Mouse (Mus musculus) hindbrain, embryonic 15.5 days (tissue): ENCODE results near the gene Dek. TPM values are rescaled to one million over a fixed set of nuclear protein-coding genes. Genes with fewer than 3 reads are reported as not detected.

Experiments
- ATAC-seq: fragments of 200-750 bp; cut with Nextera tagmentation; 2 replicates; pipeline ENCODE4 v1.8.0; 2017; ENCODE audit warnings: low read depth, moderate number of reproducible peaks, moderate TSS enrichment; ENCODE audit not compliant: low FRiP score
- H3K27ac ChIP-seq: fragments of 300-500 bp; sonication (generic); replicated peaks from 2 replicates; pipeline ENCODE4 v1.5.1; 2015; ENCODE audit warnings: mild to moderate bottlenecking, inconsistent platforms
- H3K27me3 ChIP-seq: fragments of 300-500 bp; sonication (generic); 2 replicates; pipeline ENCODE4 v1.6.1; 2015; ENCODE audit warnings: control low read depth, inconsistent platforms
- H3K36me3 ChIP-seq: fragments of 300-500 bp; sonication (generic); 2 replicates; pipeline ENCODE4 v1.6.1; 2015; ENCODE audit warnings: control low read depth, inconsistent platforms
- H3K4me1 ChIP-seq: fragments of 300-500 bp; sonication (generic); replicated peaks from 2 replicates; pipeline ENCODE4 v1.6.1; 2015; ENCODE audit warnings: control low read depth, inconsistent platforms
- H3K4me2 ChIP-seq: fragments of 300-500 bp; sonication (generic); 2 replicates; pipeline ENCODE4 v1.6.1; 2015; ENCODE audit warnings: moderate library complexity, mild to moderate bottlenecking, inconsistent platforms
- H3K4me3 ChIP-seq: fragments of 300-500 bp; sonication (generic); 2 replicates; pipeline ENCODE4 v1.5.1; 2015; ENCODE audit warnings: mild to moderate bottlenecking, inconsistent platforms
- H3K9ac ChIP-seq: fragments of 300-500 bp; sonication (generic); 2 replicates; pipeline ENCODE4 v1.6.1; 2015; ENCODE audit warnings: inconsistent platforms
- H3K9me3 ChIP-seq: fragments of 300-500 bp; sonication (generic); 2 replicates; pipeline ENCODE4 v1.6.1; 2016; ENCODE audit warnings: control low read depth, inconsistent platforms
- WGBS: fragments of 180-500 bp; shearing (Covaris S2); methylation state at CpG from one replicate; pipeline ENCODE4 v1.1.7; 2015; 5-methylcytosine and 5-hydroxymethylcytosine counted together
- polyA plus RNA-seq: library from polyadenylated mRNA; unstranded; fragments of >200 nt; fragmentation: Nextera tagmentation; extraction: Ambion mirVana; gene quantifications from 2 replicates; pipeline ENCODE4 v1.2.1, GENCODE M21; 2015

The Dek gene
- 116 and 138 TPM in 2 replicates for polyA plus RNA-seq

DNA sequence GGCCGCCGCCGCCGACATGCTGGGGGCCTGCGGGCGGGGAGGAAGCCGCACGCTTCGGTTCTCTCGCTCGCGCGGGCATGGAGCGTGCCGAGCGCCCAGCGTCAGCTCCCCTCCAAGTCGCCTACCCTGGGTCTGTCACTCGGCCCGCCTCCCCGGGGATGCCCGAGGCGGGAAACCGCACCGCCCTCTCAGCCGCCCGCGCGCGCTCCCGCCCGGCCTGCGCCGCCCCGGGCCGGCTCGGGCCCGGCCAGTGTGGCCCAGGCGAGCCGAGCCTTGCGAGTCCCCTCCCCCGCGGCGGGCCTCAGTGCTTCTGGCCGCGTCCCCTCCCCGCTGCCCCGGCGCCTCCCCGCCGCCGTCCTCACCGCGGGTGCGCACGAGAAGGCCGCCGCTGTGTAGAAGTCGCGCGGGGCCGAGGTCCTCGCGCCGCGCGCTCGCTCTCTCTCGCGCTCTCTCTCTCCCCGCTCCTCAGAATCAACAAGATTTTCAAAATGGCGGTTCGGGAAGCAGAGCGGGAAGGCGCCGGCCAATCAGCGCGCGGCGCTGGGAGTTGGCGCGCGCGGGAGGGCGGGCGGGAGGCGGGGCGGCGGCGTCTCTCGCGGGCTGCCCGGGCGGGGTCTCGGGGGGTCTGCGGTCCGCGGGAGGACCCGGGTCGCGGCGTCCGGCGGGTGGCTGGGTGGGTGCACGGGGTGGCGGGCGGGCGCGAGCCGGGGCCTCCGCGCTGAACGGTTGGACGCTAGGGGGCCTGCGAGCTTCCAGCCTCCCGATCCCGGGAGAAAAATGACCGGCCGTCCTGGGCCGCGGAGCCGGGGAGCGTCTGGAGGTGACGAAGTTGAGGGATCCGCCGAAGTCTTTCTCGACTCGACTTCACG, at the start of gene Dek:
Gene Dek, minus strand, starts transcription at position 491 of the 869 bp plus-strand sequence.
- WGBS = under 1% methylated on average over 109 of the region's 129 CpGs
- peak within 1 kb of the TSS; percentile 79 for H3K9ac ChIP-seq
- H3K4me2 ChIP-seq = peak within 1 kb of the TSS; percentile 59
- H3K27ac ChIP-seq = peak within 1 kb of the TSS; percentile 98
- no peaks in the 10 kb centered on the region for H3K27me3 ChIP-seq
- H3K9me3 ChIP-seq = no peaks in the 10 kb centered on the region
- ATAC-seq = peak; percentile 95
- H3K36me3 ChIP-seq = 0 out of 2 replicates have a peak, but pooled peaks cover 3% of the 10 kb centered on the region
- H3K4me1 ChIP-seq = peaks cover 21% of the 10 kb centered on the region
- H3K4me3 ChIP-seq = peak within 1 kb of the TSS; percentile 90

DNA sequence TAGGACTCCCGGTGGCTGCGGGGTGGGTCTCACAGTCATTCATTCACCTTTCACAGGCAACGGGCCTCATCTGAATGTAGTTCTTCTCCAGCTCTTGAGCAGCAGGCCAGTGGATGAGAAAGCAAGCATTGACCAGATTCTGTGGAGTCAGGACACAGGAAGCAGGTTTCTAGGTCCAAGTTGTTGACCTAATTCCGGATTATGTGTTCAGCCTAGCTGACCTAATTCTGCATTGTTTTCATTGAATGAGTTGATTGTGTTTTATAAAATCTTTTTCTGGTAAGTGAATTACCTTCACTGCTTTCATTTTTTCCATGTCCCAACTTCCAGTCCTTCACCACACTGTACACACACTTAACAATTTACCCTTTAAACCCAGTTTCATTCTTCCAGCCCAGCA, 48.9 kb upstream of the Dek start:
- WGBS = 71% methylated on average over 4 of the region's 4 CpGs
- ATAC-seq = no peak
- H3K4me2 ChIP-seq = no peak overlapping the region

DNA sequence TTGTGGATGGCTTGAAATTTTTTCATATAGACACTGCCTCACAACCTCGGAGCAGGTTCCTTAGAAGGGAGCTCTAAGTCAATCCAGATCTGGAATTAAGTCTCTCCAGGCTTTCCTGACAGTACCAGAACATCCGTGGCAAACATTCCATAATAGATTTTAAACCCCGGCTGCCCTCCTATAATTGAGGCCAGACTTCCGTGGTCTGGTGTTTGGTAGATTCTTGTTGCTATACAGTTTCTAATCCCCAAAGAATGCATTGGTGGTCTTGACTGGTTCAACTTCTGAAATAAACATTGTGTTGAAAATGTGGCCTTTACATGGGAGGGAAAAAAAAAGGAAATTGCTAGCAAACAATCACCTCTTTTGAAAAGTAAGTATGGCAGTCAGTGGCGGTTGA, 47.2 kb upstream of the Dek start:
- WGBS = 78% methylated on average over 5 of the region's 5 CpGs
- Histone ChIP-seq H3K27me3 (no peaks in the 10 kb centered on the region), H3K4me2 (no peak overlapping the region), H3K36me3 (no peaks in the 10 kb centered on the region), H3K27ac (no peak overlapping the region), H3K4me3 (no peak overlapping the region), H3K9ac (no peak overlapping the region), H3K4me1 (no peaks in the 10 kb centered on the region), H3K9me3 (no peaks in the 10 kb centered on the region)
- ATAC-seq = no peak

More for the DNA sequence above, 48.9 kb upstream of the Dek start:
- Histone ChIP-seq H3K27me3 (no peaks in the 10 kb centered on the region), H3K4me3 (no peak overlapping the region), H3K4me1 (no peaks in the 10 kb centered on the region), H3K9me3 (no peaks in the 10 kb centered on the region), H3K9ac (no peak overlapping the region), H3K27ac (no peak overlapping the region), H3K36me3 (no peaks in the 10 kb centered on the region)

- no peak overlapping the region for H3K4me3 ChIP-seq
- 34% methylated on average over 7 of the region's 7 CpGs for WGBS
- H3K9ac ChIP-seq = no peak overlapping the region
- no peak overlapping the region for H3K27ac ChIP-seq
- no peaks in the 10 kb centered on the region for H3K4me1 ChIP-seq
- no peak overlapping the region for H3K4me2 ChIP-seq
- H3K9me3 ChIP-seq = no peaks in the 10 kb centered on the region
- no peaks in the 10 kb centered on the region for H3K36me3 ChIP-seq
- peak; percentile 66; the same call in 1 of the 2 replicates for ATAC-seq
- no peaks in the 10 kb centered on the region for H3K27me3 ChIP-seq
Observed at GRCm38 (mm10) chr13:47152390-47152789, 46.4 kb upstream of the Dek start.

GRCm38 (mm10) chr13:47151060-47151459, 45.1 kb upstream of the Dek start:
- 92% methylated on average over 14 of the region's 14 CpGs for WGBS

GRCm38 (mm10) chr13:47149993-47150392, 44.0 kb upstream of the Dek start:
- WGBS = 95% methylated on average over 10 of the region's 10 CpGs
- H3K9ac ChIP-seq = no peak overlapping the region
- H3K9me3 ChIP-seq = no peaks in the 10 kb centered on the region
- H3K27ac ChIP-seq = no peak overlapping the region
- no peaks in the 10 kb centered on the region for H3K36me3 ChIP-seq
- ATAC-seq = no peak
- H3K4me3 ChIP-seq = no peak overlapping the region
- no peaks in the 10 kb centered on the region for H3K27me3 ChIP-seq
- H3K4me1 ChIP-seq = no peaks in the 10 kb centered on the region
- no peak overlapping the region for H3K4me2 ChIP-seq

More at GRCm38 (mm10) chr13:47151060-47151459, 45.1 kb upstream of the Dek start:
- H3K4me2 ChIP-seq = no peak overlapping the region
- H3K4me3 ChIP-seq = no peak overlapping the region
- H3K4me1 ChIP-seq = no peaks in the 10 kb centered on the region
- no peak overlapping the region for H3K9ac ChIP-seq
- H3K36me3 ChIP-seq = no peaks in the 10 kb centered on the region
- H3K27ac ChIP-seq = no peak overlapping the region
- H3K9me3 ChIP-seq = no peaks in the 10 kb centered on the region
- ATAC-seq = no peak
- no peaks in the 10 kb centered on the region for H3K27me3 ChIP-seq

DNA sequence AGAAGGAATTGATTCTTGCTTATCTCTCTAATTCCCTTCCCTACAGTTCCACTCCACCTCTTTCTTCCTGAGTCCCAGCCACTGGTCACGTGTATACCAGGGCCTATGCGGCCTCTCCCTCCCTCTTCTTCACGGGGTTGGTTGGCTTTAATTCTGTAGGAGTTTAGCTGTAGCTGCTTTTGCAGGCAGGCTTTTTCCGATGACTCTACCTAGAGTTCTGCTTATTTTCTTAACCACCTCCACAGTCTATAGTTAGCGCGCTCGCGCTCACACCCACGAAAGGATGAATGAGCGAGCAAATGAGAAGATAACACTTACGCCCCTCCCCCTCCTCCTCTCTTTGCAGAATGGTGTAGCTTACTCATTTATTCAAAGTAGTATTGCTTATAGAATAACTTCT, 42.6 kb upstream of the Dek start:
- no peak overlapping the region for H3K4me3 ChIP-seq
- H3K9ac ChIP-seq = no peak overlapping the region
- H3K27ac ChIP-seq = no peak overlapping the region
- no peak overlapping the region for H3K4me2 ChIP-seq
- H3K4me1 ChIP-seq = no peaks in the 10 kb centered on the region
- H3K9me3 ChIP-seq = no peaks in the 10 kb centered on the region
- ATAC-seq = no peak
- no peaks in the 10 kb centered on the region for H3K27me3 ChIP-seq
- WGBS = 70% methylated on average over 11 of the region's 11 CpGs
- no peaks in the 10 kb centered on the region for H3K36me3 ChIP-seq

- no peak overlapping the region for H3K9ac ChIP-seq
- no peaks in the 10 kb centered on the region for H3K4me1 ChIP-seq
- ATAC-seq = no peak
- no peak overlapping the region for H3K27ac ChIP-seq
- no peak overlapping the region for H3K4me2 ChIP-seq
- no peak overlapping the region for H3K4me3 ChIP-seq
- H3K36me3 ChIP-seq = no peaks in the 10 kb centered on the region
- no peaks in the 10 kb centered on the region for H3K27me3 ChIP-seq
- no peaks in the 10 kb centered on the region for H3K9me3 ChIP-seq
- WGBS = 72% methylated on average over 7 of the region's 7 CpGs
Observed at GRCm38 (mm10) chr13:47146388-47146787, 40.4 kb upstream of the Dek start.

DNA sequence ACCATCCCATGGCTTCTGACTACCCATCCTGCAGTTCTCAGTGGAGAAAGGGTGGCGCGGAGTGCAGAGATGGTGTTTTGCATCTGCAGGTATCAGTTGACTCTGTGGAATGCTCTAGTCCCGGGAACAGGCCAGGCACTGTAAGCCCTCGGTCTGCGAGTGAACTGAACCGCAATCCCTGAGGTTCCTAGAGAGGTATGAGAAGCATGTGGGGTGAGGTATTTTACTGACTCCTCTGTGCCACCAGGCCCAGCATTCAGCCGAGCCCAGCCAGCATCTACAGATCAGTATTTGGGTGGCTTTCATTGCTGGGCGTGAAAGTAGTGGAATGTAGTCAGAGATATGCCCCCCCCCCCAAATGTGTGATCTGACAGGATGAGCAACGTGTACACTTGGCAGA, 39.9 kb upstream of the Dek start:
- H3K4me1 ChIP-seq = no peaks in the 10 kb centered on the region
- no peak overlapping the region for H3K9ac ChIP-seq
- WGBS = 84% methylated on average over 9 of the region's 9 CpGs
- H3K27ac ChIP-seq = no peak overlapping the region
- no peak overlapping the region for H3K4me2 ChIP-seq
- ATAC-seq = no peak
- H3K9me3 ChIP-seq = no peaks in the 10 kb centered on the region
- H3K4me3 ChIP-seq = no peak overlapping the region
- no peaks in the 10 kb centered on the region for H3K27me3 ChIP-seq
- H3K36me3 ChIP-seq = no peaks in the 10 kb centered on the region

- 87% methylated on average over 6 of the region's 6 CpGs for WGBS
- Histone ChIP-seq H3K9me3 (no peaks in the 10 kb centered on the region), H3K4me2 (no peak overlapping the region)
Observed at GRCm38 (mm10) chr13:47142764-47143163, 36.8 kb upstream of the Dek start.

GRCm38 (mm10) chr13:47135741-47136140, 29.7 kb upstream of the Dek start:
- H3K4me2 ChIP-seq = no peak overlapping the region
- no peak overlapping the region for H3K27ac ChIP-seq
- no peak overlapping the region for H3K4me3 ChIP-seq
- H3K4me1 ChIP-seq = no peaks in the 10 kb centered on the region
- H3K36me3 ChIP-seq = no peaks in the 10 kb centered on the region
- 87% methylated on average over 7 of the region's 7 CpGs for WGBS
- no peak overlapping the region for H3K9ac ChIP-seq
- ATAC-seq = no peak
- H3K27me3 ChIP-seq = no peaks in the 10 kb centered on the region
- H3K9me3 ChIP-seq = no peaks in the 10 kb centered on the region

More at GRCm38 (mm10) chr13:47142764-47143163, 36.8 kb upstream of the Dek start:
- Histone ChIP-seq H3K36me3 (no peaks in the 10 kb centered on the region), H3K27me3 (no peaks in the 10 kb centered on the region), H3K4me1 (no peaks in the 10 kb centered on the region), H3K9ac (no peak overlapping the region), H3K27ac (no peak overlapping the region), H3K4me3 (no peak overlapping the region)
- ATAC-seq = no peak

DNA sequence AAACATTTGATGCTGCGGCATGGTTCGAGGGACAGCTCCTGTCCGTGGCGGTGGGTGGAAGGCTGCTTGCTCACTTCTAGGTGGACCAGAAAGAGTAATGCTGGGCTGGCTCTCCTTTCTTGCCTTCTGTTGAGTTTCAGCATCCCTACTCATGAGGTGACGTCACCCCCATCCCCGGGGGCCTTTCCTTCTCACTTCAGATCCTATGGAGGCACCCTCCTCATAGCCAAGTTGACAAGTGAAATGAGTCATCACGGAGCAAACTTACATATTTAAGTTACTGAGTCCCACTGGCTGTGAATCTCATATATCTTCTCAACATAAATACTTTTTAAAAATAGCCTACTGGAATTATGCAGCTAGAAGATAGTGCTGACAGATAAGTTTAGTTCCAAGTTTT, 28.8 kb upstream of the Dek start:
- no peak overlapping the region for H3K4me2 ChIP-seq
- no peak overlapping the region for H3K27ac ChIP-seq
- WGBS = 98% methylated on average over 7 of the region's 7 CpGs
- no peaks in the 10 kb centered on the region for H3K4me1 ChIP-seq
- no peaks in the 10 kb centered on the region for H3K9me3 ChIP-seq
- no peaks in the 10 kb centered on the region for H3K36me3 ChIP-seq
- H3K4me3 ChIP-seq = no peak overlapping the region
- no peak overlapping the region for H3K9ac ChIP-seq
- no peaks in the 10 kb centered on the region for H3K27me3 ChIP-seq
- no peak for ATAC-seq
